In the genomic region with DNA sequence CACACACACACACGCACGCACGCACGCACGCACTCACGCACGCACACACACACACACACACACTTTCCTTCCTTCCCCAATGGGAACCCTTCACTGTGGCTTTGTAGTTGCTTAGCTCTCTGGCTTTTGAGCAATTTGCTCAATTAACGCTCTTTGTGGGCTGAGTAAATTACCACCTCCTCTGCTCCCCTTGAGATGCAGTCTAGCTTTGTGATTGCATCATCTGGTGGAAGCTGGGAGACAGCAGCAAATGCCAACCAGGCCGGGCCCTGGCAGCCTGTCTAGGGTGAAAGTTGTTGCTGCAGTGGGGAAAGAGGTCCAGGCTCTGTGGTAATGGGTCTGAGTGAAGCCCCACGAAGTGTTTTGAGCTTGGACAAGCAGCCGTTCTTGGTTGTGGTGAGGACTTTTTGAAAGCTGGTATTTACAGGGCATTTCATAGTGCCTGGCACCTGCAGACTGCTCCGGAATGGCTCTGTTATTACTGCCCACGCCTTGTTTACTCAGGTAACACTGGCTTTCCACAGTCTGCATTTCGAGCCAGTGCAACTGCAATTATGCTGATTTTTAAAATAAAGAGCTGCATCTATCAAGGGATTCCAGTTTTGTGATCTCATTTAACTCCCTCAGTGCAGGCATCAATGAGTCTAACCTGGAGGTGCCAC, we compare ENCODE assay signal across 9 mouse cellular contexts. TPM values are rescaled to one million over a fixed set of nuclear protein-coding genes. Genes with fewer than 3 reads are reported as not detected.
DNase-seq lines count a peak whose midpoint lies in the region; ATAC-seq and TF ChIP-seq lines count a peak whose summit lies in the region.
"Had no signal": no experiment of that assay in that cellular context is flagged by ENCODE, and none has a peak within 500 bp of the region (broad histone marks: within the 10 kb centered on the region; RNA-seq: fewer than 3 reads in every experiment).

No protein-coding gene starts in this region.

- no peak overlapping the region for H3K4me3 ChIP-seq in heart, embryonic 10.5 days
- no peak overlapping the region for H3K4me3 ChIP-seq in hindbrain, postnatal 0 days (ENCODE audit: low read length)
- H3K4me3 ChIP-seq in neural tube, embryonic 14.5 days (ENCODE audit: low read depth, low read length), result no peak overlapping the region
- H3K4me3 ChIP-seq: erythroblast, embryonic 14.5 days had no signal

- peak; percentile 86 for DNase-seq in heart, adult 11 months
- DNase-seq in heart, embryonic 10.5 days (ENCODE audit: low spot score), result no peak
- DNase-seq in thymus, postnatal 0 days (ENCODE audit: low spot score), result peak; percentile 12
- no peak for DNase-seq in thymus, postnatal 25 days
- DNase-seq in hindbrain, postnatal 0 days (ENCODE audit: low spot score), result peak; percentile 27
- DNase-seq in testis, postnatal 10 days (ENCODE audit: low spot score), result no peak
- DNase-seq in heart, adult 18-20 months, result no peak

- WGBS in heart, embryonic 10.5 days, result 81% methylated on average over 14 of the region's 14 CpGs
- 77% methylated on average over 14 of the region's 14 CpGs for WGBS in hindbrain, postnatal 0 days
- 71% methylated on average over 14 of the region's 14 CpGs for WGBS in neural tube, embryonic 14.5 days

- no peak overlapping the region for H3K27ac ChIP-seq in heart, embryonic 10.5 days
- H3K27ac ChIP-seq in hindbrain, postnatal 0 days, result peak overlapping the region; percentile 15; the same call in 1 of the 2 replicates
- H3K27ac ChIP-seq in neural tube, embryonic 14.5 days (ENCODE audit: low read depth, low read length), result peak overlapping the region; percentile 22; the same call in 1 of the 2 replicates

- 0 out of 2 replicates have a peak, but pooled peaks cover 9% of the 10 kb centered on the region for H3K36me3 ChIP-seq in heart, embryonic 10.5 days
- no peaks in the 10 kb centered on the region for H3K36me3 ChIP-seq in hindbrain, postnatal 0 days (ENCODE audit: insufficient read depth, low read length)
- H3K36me3 ChIP-seq in neural tube, embryonic 14.5 days (ENCODE audit: control insufficient read depth, insufficient read depth, low read length), result no peaks in the 10 kb centered on the region

- H3K27me3 ChIP-seq in heart, embryonic 10.5 days (ENCODE audit: insufficient read depth, poor library complexity, severe bottlenecking), result no peaks in the 10 kb centered on the region
- no peaks in the 10 kb centered on the region for H3K27me3 ChIP-seq in hindbrain, postnatal 0 days (ENCODE audit: insufficient read depth, low read length)
- no peaks in the 10 kb centered on the region for H3K27me3 ChIP-seq in neural tube, embryonic 14.5 days (ENCODE audit: control insufficient read depth, insufficient read depth, low read length)

- H3K9ac ChIP-seq in hindbrain, postnatal 0 days (replicated peaks; ENCODE audit: low read length), result no peak overlapping the region
- H3K9ac ChIP-seq in neural tube, embryonic 14.5 days (replicated peaks; ENCODE audit: low read depth, low read length), result no peak overlapping the region

- H3K4me2 ChIP-seq in hindbrain, postnatal 0 days (ENCODE audit: low read depth, low read length), result no peak overlapping the region
- no peak overlapping the region for H3K4me2 ChIP-seq in neural tube, embryonic 14.5 days (ENCODE audit: low read depth, low read length)

- TF ChIP-seq CTCF in hindbrain, postnatal 0 days (IDR thresholded peaks at IDR 0.05; ENCODE audit: low read depth), result no peak

- ATAC-seq in hindbrain, postnatal 0 days, result peak; percentile 51; the same call in 1 of the 2 replicates
- ATAC-seq in neural tube, embryonic 14.5 days (ENCODE audit: low read depth), result peak; percentile 57; the same call in 1 of the 2 replicates

- no peaks in the 10 kb centered on the region for H3K9me3 ChIP-seq in heart, embryonic 10.5 days
- no peaks in the 10 kb centered on the region for H3K9me3 ChIP-seq in hindbrain, postnatal 0 days (ENCODE audit: low read length)
- no peaks in the 10 kb centered on the region for H3K9me3 ChIP-seq in neural tube, embryonic 14.5 days (ENCODE audit: control insufficient read depth, low read length)

- no peaks in the 10 kb centered on the region for H3K4me1 ChIP-seq in heart, embryonic 10.5 days
- H3K4me1 ChIP-seq in hindbrain, postnatal 0 days (ENCODE audit: insufficient read depth, low read length), result 0 out of 2 replicates have a peak, but pooled peaks cover 4% of the 10 kb centered on the region
- H3K4me1 ChIP-seq in neural tube, embryonic 14.5 days (ENCODE audit: control insufficient read depth, insufficient read depth, low read length), result peaks cover 3% of the 10 kb centered on the region; the same call in 1 of the 2 replicates

RNA-seq across cellular contexts. Expression of a gene that starts 10.0 kb away (rescaled TPM):
- polyA plus RNA-seq in heart, embryonic 10.5 days (2016; fragmentation: Nextera tagmentation; extraction: Ambion mirVana), result 5.3 and 5.6 TPM in 2 replicates
- 3.6 and 3.9 TPM in 2 replicates for polyA plus RNA-seq in thymus, postnatal 0 days (2015; fragmentation: Nextera tagmentation; extraction: Ambion mirVana)
- total RNA-seq in hindbrain, postnatal 0 days (2014; rRNA removed), result 12.8 and 13.9 TPM in 2 replicates
- polyA plus RNA-seq in hindbrain, postnatal 0 days (2015; fragmentation: Nextera tagmentation; extraction: Ambion mirVana), result 4.2 and 4.8 TPM in 2 replicates
- polyA plus RNA-seq in neural tube, embryonic 14.5 days (2014; fragmentation: Nextera tagmentation; extraction: Ambion mirVana), result 9.6 and 11.6 TPM in 2 replicates
- total RNA-seq in heart, adult 18-20 months (2021), result 1 to 10 TPM; 4.2 to 5.0 TPM

Comparison
In these comparisons a context has a peak if more than half of its experiments do, and no peak if none do; other contexts are left out.
1. DNase-seq: peak in heart, adult 11 months (single experiment), thymus, postnatal 0 days (single experiment) and hindbrain, postnatal 0 days (single experiment); none in heart, embryonic 10.5 days (single experiment), thymus, postnatal 25 days (single experiment), testis, postnatal 10 days (single experiment) and heart, adult 18-20 months (0 of 2).